Mouse (Mus musculus): ENCODE measurements around the gene Agrp.

Agrp gene

DNA sequence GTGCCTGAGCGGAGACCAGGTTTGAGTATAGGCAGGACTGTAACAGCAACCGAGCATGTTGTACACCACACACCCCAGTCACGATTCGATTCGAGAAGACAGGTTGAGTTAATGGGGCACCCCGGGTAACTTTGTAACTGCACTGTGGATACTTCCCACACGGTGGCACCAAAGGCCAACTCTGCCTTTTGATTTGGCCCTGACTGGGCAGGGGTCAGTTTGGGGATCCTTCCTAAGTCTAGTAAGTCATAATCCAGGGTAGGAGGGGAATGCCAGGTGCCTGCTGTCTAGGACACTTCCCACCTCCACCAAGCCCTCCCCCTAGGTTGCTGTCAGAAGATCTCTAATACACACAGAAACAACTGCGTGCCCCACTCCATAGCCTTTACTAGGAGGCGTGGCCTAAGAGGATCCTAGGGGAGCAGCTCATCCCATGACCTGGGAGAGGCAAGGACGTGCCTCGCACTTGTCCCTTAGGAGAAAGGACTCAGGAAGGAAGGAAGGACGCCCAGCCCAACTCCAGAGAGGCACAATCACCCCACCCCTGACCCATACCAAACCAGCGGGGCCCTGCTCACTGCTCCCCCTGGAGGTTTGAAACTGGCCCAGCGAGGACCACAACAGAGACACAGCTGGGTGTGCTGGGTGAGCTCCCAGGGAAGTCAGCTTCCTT, 40.7 kb downstream of the Agrp start:
- peak; percentile 93 for DNase-seq

DNA sequence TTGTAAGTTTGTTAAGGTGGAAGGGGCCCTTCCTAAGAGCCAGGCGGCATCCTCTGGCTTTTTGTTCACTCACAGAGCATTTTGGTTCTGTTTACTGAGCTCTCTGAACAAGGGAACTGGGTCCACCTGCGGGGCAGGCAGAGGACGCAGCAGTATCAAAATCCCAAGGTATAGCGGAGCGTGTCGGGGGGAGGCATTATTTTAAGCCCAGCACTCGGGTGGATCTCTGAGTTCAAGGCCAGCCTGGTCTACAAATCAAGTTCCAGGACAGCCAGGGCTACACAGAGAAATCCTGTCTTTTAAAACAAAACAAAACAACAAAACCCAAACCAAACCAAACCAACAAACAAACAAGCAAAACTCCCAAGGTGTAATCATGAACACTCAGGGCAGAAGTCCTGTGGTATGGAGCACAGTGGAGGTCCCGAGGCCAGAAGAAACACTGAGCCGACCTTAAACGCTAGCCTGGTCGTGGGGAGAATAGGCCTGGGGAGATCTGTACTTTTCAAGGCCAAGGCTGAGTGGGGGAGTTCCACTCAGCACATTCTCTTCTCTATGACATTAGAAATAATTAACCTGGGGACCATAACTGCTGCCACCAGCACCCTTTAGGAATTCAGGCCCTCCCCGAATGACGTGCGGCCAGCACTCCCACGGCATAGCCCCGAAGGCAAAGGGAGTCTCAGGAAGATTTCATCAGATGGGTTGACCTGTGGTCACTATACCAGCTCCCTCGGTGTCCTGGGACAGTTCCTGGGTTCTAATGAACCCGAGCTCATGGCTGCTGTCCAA, 42.5 kb downstream of the Agrp start:
- peak; percentile 75 for DNase-seq

DNA sequence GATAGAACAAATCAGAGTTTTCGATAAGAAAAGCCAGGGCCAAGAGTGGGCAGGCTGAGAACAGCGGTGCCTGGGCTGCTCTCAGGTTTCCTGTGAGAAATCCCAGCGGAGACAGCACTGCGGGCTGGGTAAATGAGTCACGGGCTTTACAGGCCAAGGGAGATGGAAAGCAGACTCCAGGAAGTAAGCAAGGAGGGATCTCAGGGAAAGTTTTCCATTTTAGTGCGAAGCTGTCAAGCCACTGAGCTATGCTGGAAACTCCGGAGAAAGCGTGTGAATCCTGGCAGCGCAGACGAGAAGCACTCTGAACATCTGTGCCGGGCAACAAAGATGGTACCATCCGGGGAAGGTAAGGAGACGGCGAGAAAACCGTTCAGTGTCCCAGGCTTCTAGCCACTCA, 43.3 kb downstream of the Agrp start:
- peak; percentile 58 for DNase-seq

DNA sequence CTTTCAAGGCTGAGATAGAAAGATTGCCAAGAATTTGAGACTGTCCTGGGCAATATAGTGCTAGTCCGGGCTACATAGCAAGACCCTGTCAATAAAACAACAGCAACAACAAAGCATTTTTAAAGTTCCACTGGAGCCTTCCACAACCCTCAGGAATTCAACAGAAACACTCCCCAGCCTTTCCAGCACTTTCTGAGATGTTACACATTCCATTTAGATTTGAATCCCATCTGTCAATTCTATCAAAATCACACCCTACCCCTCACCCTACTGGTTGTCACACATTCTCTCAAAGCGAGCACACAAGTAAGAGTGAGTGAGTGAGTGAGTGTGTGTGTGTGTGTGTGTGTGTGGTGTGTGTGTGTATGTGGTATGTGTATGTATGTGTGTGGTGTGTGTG, 44.8 kb downstream of the Agrp start:
- DNase-seq, result no peak

DNA sequence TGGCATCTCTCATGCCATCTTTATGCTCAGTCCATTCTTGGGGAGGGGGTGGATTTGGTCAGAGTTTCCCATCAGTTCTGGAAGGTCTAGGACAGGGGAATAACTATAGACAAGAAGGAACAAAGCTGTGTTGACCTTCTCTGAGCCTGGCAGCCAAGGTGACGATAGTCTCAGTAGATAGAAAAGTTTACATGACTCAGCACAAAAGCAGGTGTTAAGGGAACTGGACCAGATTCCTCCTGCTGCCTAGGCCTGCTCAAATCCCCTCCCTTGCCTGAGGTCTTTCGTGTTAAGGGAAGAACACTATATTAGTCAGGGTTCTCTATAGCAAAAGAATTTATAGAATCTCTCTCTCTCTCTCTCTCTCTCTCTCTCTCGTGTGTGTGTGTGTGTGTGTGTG, 57.5 kb downstream of the Agrp start:
- DNase-seq, result no peak

- DNase-seq, result no peak
Observed at GRCm38 (mm10) chr8:105575538-105575937, 61.7 kb downstream of the Agrp start.

DNA sequence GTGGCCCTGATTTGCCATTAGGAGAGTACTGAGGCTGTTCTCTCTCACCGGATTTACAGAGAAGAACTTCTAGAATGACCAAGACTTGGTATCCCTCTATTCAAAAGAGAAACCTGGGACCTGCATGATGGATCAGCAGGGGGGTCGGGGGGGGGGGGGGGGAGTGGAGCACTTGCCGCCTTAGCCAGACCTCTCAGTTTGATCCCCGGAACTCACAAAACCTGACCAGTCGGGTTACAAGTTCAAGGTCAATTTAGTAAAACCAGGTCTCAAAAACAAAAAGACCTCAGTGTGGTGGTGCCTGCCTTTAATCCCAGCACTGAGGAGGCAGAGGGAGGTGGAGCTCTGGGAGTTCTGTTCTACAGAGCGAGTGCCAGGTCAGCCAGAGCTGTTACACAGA, 62.5 kb downstream of the Agrp start:
- DNase-seq, result no peak

GRCm38 (mm10) chr8:105573427-105573826, 63.8 kb downstream of the Agrp start:
- DNase-seq, result peak; percentile 46

DNA sequence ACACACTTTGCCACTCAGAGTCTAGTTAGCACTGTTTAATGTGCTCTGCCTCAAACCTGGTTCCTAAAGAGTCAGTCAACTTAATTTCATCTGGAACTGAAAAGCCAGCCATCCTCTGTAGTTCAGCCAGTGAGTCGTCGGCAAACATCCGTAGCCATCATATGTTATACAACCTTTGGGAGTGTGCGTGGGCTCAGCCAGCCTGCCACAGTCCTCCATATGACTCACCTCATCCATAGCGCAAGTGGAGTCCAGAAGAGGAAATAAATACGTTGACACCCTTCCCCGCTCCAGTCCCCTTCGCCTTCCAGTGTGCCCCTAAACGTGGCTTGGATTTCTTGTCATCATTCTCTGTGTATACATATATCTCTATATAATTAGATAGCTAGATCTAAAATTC, 65.4 kb downstream of the Agrp start:
- no peak for DNase-seq

DNA sequence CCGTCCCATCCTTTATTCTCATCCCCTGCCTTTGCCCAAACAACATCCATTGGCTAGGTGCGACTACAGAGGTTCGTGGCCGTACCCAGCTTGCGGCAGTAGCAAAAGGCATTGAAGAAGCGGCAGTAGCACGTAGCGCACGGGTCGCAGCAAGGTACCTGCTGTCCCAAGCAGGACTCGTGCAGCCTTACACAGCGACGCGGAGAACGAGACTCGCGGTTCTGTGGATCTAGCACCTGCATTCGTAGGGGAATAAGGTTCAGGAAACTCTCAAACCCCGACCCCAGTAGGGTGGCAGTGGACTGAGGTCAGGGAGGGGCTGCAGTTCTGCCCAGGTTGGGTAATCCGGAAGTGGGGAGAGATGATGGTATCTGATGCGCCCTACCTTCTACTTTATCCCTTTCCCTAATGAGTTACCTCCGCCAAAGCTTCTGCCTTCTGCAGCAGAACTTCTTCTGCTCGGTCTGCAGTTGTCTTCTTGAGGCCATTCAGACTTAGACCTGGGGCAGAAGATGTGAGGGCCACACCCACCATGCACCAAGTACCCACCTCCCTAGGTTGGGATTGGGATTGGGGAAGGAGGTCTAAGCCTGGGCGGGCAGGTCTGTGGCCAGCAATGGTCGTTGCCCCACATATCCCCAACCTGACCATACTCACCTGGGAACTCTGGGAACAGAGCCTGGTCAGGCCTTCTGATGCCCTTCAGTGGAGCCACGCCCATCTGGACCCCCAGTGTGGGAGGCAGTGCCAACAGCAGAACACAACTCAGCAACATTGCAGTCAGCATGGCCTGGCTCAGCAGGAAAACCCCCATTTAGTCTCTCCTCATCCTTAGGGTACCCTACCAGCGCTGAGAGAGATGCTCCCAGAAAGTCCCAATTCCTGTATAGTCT, 70.2 kb downstream of the Agrp start:
- peak; percentile 44 for DNase-seq

- DNase-seq, result peak; percentile 99
Observed at GRCm38 (mm10) chr8:105565952-105566702, 71.1 kb downstream of the Agrp start, which contains the start of gene Atp6v0d1. TSS of gene Atp6v0d1 (minus strand) at chr8:105566047.

GRCm38 (mm10) chr8:105565401-105565881, 71.8 kb downstream of the Agrp start:
- DNase-seq, result no peak

DNA sequence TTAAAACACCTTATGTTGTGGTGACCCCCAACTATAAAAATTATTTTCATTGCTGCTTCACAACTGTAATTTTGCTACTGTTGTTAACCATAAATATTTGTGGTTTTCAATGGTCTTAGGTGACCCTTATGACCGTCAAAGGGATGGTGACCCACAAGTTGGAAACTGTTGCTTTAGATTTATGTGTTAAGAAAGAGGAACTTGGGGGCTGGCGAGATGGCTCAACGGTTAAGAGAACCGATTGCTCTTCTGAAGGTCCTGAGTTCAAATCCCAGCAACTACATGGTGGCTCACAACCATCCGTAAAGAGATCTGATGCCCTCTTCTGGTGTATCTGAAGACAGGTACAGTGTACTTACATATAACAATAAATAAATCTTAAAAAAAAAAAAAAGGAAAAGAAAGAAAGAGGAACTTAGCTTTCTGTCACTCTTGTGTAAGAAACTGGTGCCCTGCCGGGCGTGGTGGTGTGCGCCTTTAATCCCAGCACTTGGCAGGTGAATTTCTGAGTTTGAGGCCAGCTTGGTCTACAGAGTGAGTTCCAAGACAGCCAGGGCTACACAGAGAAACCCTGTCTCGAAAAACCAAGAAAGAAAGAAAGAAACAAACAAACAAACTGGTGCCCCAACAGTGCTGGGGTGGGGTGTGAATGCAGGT, 72.5 kb downstream of the Agrp start:
- DNase-seq, result peak; percentile 6

GRCm38 (mm10) chr8:105563871-105564270, 73.3 kb downstream of the Agrp start:
- no peak for DNase-seq

DNA sequence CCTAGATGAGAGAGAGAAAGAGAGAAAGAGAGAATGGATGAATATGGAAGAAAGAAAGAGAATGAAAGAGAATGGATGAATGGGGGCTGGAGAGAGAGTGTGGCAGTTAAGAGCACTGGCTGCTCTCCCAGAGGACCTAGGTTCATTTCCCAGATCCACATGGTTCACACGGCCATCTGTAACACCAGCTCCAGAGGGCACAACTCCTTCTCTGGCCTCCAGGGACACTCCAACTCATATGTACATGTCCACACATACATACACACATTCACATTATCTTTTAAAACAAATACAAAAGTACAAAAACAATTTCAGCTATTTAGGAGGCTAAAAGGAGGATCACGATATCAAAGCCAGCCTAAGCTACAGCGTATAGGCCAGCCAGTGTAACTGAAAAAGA, 74.3 kb downstream of the Agrp start:
- no peak for DNase-seq

- DNase-seq, result no peak
Observed at GRCm38 (mm10) chr8:105555230-105555629, 82.0 kb downstream of the Agrp start.

DNA sequence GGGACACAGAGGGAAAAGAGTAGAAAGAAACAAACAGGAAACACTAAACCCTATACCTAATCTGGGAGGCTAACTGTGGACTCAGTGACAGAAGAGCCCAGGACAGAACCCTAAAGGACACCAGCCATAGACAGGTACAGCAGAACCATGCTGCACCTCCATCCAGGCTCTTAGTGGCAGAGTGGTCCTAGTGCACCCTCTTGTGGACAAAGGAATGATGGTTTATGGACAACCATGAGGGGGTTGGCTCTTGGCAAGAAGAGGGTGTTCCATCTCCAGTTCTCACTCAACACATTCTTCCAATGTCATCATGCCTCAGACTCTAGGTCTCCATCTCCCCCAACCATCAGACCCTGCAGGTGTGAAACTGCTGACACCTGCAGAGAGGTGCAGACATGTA, 83.1 kb downstream of the Agrp start:
- peak; percentile 57 for DNase-seq

GRCm38 (mm10) chr8:105552824-105553223, 84.4 kb downstream of the Agrp start:
- DNase-seq, result no peak

DNA sequence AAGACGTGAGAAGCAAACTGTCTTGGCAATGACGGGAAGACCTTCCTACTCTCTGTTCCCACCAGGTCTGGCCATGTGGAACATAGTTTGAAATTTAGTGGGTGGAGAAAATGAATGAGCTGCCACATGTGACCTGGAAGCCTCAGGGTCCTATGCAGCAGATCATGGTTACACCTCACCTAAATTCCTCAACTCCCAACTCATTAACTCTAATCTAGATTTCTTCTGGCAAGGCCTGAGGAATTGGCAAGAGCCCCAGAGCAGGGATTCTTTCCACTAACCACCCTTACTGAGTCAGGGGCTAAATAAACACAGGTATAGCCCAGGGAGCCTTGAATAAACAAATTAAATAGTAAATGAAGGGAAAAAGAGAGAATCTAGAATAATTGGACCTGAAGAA, 85.2 kb downstream of the Agrp start:
- no peak for DNase-seq

DNA sequence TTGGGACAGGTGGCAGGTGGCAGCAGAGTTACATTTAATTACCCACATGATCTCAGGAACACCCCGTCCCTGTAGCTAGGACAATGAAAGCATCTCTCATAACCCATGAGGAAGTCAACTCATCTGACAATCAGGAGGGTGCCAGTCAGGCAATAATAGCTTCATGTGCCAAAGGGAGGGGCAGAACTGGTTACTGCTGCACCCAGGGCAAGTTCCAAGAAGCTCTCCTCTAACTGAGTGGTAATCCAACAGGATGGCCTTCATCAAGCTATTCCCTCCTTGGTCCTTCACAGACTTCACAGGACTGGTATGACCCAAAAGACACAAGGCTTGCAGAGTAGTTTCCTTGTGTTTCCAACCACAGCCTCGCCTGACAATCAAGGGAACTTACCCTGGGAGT, 87.1 kb downstream of the Agrp start:
- no peak for DNase-seq

GRCm38 (mm10) chr8:105549506-105549905, 87.7 kb downstream of the Agrp start:
- DNase-seq, result no peak
